Mouse (Mus musculus): ENCODE measurements around the gene Foxo6.

GRCm38 (mm10) chr4:120325051-120325450, 37.9 kb upstream of the Foxo6 start:
- TF ChIP-seq CTCF (IDR thresholded peaks at IDR 0.05; ENCODE audit: low read depth, low read length) (no peak), GATA1 (IDR thresholded peaks at IDR 0.05; ENCODE audit: borderline replicate concordance, low read length) (no peak), TAL1 (conservative IDR thresholded peaks at IDR 0.05; ENCODE audit: low read depth, low read length) (no peak), POLR2AphosphoS5 (IDR thresholded peaks at IDR 0.05; ENCODE audit: insufficient replicate concordance, low read depth, low read length) (no peak), GATA2 (IDR thresholded peaks at IDR 0.05; ENCODE audit: borderline replicate concordance, low read depth, low read length) (no peak)
